Mouse (Mus musculus) liver, embryonic 14.5 days (tissue): Measurements from ENCODE around the gene Rcbtb2. TPM values are rescaled to one million over a fixed set of nuclear protein-coding genes. Genes with fewer than 3 reads are reported as not detected.

Source experiments
- ATAC-seq: fragments of 200-750 bp; cut with Nextera tagmentation; 2 replicates; pipeline ENCODE4 v1.8.0; 2017; ENCODE audit warnings: moderate number of reproducible peaks, mild to moderate bottlenecking, moderate library complexity; ENCODE audit not compliant: insufficient read depth
- DNase-seq, 3 experiments: peaks; one replicate each; pipeline ENCODE4 v3.0.0-alpha.2; 2012 to 2013; ENCODE audit warnings: low read depth in 3 of 3, low spot score in 3 of 3
- H3K27ac ChIP-seq: fragments of 300-500 bp; sonication (generic); 2 replicates; pipeline ENCODE4 v1.5.1; 2014; ENCODE audit warnings: moderate library complexity, mild to moderate bottlenecking, control low read depth, inconsistent platforms
- H3K27me3 ChIP-seq: fragments of 300-500 bp; sonication (generic); 2 replicates; pipeline ENCODE4 v1.6.1; 2014; ENCODE audit warnings: mild to moderate bottlenecking, low read length, moderate library complexity; ENCODE audit not compliant: control insufficient read depth, insufficient read depth
- H3K36me3 ChIP-seq: fragments of 300-500 bp; sonication (generic); replicated peaks from 2 replicates; pipeline ENCODE4 v1.6.1; 2014; ENCODE audit warnings: low read depth; ENCODE audit not compliant: control insufficient read depth, insufficient read depth
- H3K4me1 ChIP-seq, 2 experiments: fragments of 200-500 bp in 1 of 2; fragments of 300-500 bp in 1 of 2; sonication (generic) in 1 of 2; replicated peaks; 2 replicates each; pipeline ENCODE4 v1.6.1; 2012 to 2014; ENCODE audit warnings: antibody characterized with exemption in 1 of 2, inconsistent platforms in 1 of 2, low read length in 1 of 2; ENCODE audit not compliant: control insufficient read depth in 2 of 2, insufficient read depth in 2 of 2
- H3K4me2 ChIP-seq: fragments of 300-500 bp; sonication (generic); 2 replicates; pipeline ENCODE4 v1.6.1; 2014; ENCODE audit warnings: low read depth, mild to moderate bottlenecking, control low read depth, moderate library complexity
- H3K4me3 ChIP-seq, 2 experiments: fragments of 200-500 bp in 1 of 2; fragments of 300-500 bp in 1 of 2; sonication (generic) in 1 of 2; 2 replicates each; pipeline ENCODE4 v1.5.1; 2012 to 2014; ENCODE audit warnings: low read depth in 2 of 2, low read length in 2 of 2, mild to moderate bottlenecking in 2 of 2, control low read depth in 1 of 2, inconsistent platforms in 1 of 2, moderate library complexity in 1 of 2; ENCODE audit not compliant: insufficient read depth in 1 of 2
- H3K9ac ChIP-seq: fragments of 300-500 bp; sonication (generic); replicated peaks from 2 replicates; pipeline ENCODE4 v1.6.1; 2014; ENCODE audit warnings: mild to moderate bottlenecking, control low read depth, moderate library complexity
- H3K9me3 ChIP-seq: fragments of 300-500 bp; sonication (generic); 2 replicates; pipeline ENCODE4 v1.6.1; 2016; ENCODE audit warnings: low read length, mixed read lengths; ENCODE audit not compliant: control insufficient read depth
- CTCF ChIP-seq: IDR thresholded peaks from 2 replicates; pipeline ENCODE4 v1.5.1; 2016; ENCODE audit warnings: antibody characterized with exemption, low read depth, control low read depth
- EP300 ChIP-seq: IDR thresholded peaks from 2 replicates; pipeline ENCODE4 v1.6.1; 2016; ENCODE audit warnings: antibody characterized with exemption, low read depth
- whole genome bisulfite sequencing: fragments of 180-500 bp; shearing (Covaris S2); extraction: QIAGEN DNeasy Blood & Tissue Kit; methylation state at CpG from one replicate; pipeline ENCODE4 v1.1.7; 2014; ENCODE audit not compliant: insufficient replicate concordance; 5-methylcytosine and 5-hydroxymethylcytosine counted together
- polyA plus RNA-seq, 2 experiments: library from polyadenylated mRNA; depleted of rRNA in 1 of 2; stranded (reverse) in 1 of 2; unstranded in 1 of 2; fragments of >200 nt; fragmentation: Nextera tagmentation in 1 of 2; extraction: Ambion mirVana in 1 of 2; gene quantifications; 2 replicates each; pipeline versions ENCODE4 v1.2.1 to v1.2.3; 2012 to 2014

Gene Rcbtb2
- polyA plus RNA-seq, 2 experiments = 7.9 to 20.3 TPM

- Histone ChIP-seq H3K27me3 (no peaks in the 10 kb centered on the region), H3K27ac (no peak overlapping the region), H3K4me3 (no peak overlapping the region), H3K4me2 (no peak overlapping the region), H3K36me3 (no peaks in the 10 kb centered on the region), H3K9me3 (no peaks in the 10 kb centered on the region), H3K4me1 (peaks cover 0 to 14% of the 10 kb centered on the region in 2 experiments; a peak in 2 of 4 replicates), H3K9ac (no peak overlapping the region)
- DNase-seq (no peak), ATAC-seq (no peak)
- WGBS = 28% methylated on average over 2 of the region's 2 CpGs
- TF ChIP-seq CTCF (no peak), EP300 (no peak)
Observed at GRCm38 (mm10) chr14:73116301-73116700, 6.5 kb upstream of the Rcbtb2 start.

DNA sequence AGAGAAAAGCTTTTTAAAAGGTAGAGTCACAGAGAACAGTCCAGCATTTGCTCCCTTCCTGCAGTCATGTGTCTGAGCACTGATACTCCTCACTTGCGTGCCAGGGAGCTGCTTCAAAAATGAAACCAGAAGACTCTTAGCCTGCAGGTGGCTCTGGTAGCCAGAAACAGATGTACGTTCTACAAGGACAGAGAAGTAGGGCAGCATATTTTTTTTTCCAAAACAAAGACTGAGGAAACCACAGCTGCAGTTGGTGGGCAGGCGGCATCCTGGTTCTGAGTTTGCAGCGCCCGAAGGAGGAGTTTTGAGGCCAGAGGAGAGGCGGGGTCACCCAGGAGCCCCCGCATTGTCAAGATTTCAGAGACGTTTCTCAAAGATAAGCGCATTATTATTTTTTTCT lies 5.9 kb upstream of the Rcbtb2 start:
- 8% methylated on average over 9 of the region's 9 CpGs for WGBS

GRCm38 (mm10) chr14:73117411-73118392 lies 5.1 kb upstream of the Rcbtb2 start:
- no peak for DNase-seq

More for the DNA sequence above, 5.9 kb upstream of the Rcbtb2 start:
- no peak overlapping the region for H3K27ac ChIP-seq
- peak overlapping the region; percentile 48 for H3K4me2 ChIP-seq
- no peak overlapping the region for H3K9ac ChIP-seq
- H3K4me3 ChIP-seq = peak overlapping the region in 1 of 2 experiments; percentile 16; a peak in 1 of 4 replicates
- no peak for DNase-seq
- no peaks in the 10 kb centered on the region for H3K27me3 ChIP-seq
- no peaks in the 10 kb centered on the region for H3K9me3 ChIP-seq
- ATAC-seq = no peak
- TF ChIP-seq EP300 = no peak
- TF ChIP-seq CTCF = no peak
- peaks cover 0 to 17% of the 10 kb centered on the region in 2 experiments; a peak in 2 of 4 replicates for H3K4me1 ChIP-seq
- H3K36me3 ChIP-seq = no peaks in the 10 kb centered on the region

DNA sequence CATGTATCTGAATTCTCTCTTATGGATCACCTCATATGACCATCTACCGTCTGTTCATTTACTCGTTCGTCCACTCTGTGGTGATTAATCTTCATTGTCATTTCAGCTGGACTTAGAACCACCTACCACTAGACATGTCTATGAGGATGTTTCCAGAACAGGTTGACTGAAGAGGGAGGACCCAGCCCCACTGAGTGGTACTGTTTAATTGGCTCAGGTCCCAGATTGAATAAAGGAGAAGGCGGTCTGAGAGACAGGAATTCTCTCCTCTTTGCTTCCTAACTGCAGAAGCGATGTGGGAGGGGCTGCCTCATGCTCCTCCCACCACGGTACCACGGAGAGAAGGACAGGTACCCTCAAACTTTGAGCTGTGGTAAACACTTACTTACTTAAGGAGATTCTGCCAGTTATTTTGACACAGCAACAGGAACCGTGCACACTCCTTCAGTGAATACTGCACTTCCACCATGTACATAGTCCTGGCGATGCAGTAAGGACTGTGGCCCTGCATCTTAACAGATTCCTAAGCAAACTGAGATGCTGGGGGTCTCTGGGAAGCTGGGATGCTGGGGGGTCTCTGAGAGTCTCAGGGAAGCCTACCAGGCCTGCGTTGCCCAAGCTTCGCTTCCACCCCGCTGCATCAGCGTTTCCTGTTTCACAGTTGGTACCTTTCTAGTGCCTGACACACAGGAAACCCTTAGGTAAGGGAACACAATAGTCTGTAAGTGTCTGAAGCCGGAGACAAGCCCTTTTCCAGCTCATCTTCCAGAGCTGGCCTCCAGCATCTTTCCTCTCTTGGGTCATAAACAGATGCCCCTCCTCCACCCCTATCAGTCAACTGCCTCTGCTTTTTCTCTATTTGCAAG lies 4.1 kb upstream of the Rcbtb2 start:
- Histone ChIP-seq H3K9me3 (no peaks in the 10 kb centered on the region), H3K4me3 (no peak overlapping the region), H3K27me3 (no peaks in the 10 kb centered on the region), H3K9ac (no peak overlapping the region), H3K4me2 (no peak overlapping the region), H3K27ac (no peak overlapping the region), H3K36me3 (no peaks in the 10 kb centered on the region), H3K4me1 (peaks cover 0 to 20% of the 10 kb centered on the region in 2 experiments; a peak in 3 of 4 replicates)
- ATAC-seq (no peak), DNase-seq (no peak)
- TF ChIP-seq EP300 (no peak), CTCF (no peak)
- WGBS = 47% methylated on average over 14 of the region's 14 CpGs

More at GRCm38 (mm10) chr14:73117411-73118392, 5.1 kb upstream of the Rcbtb2 start:
- no peak for TF ChIP-seq EP300
- TF ChIP-seq CTCF = no peak
- Histone ChIP-seq H3K4me1 (peaks cover 0 to 14% of the 10 kb centered on the region in 2 experiments; a peak in 2 of 4 replicates), H3K9ac (no peak overlapping the region), H3K9me3 (no peaks in the 10 kb centered on the region), H3K27ac (no peak overlapping the region), H3K36me3 (no peaks in the 10 kb centered on the region), H3K4me2 (peak overlapping the region; percentile 48), H3K4me3 (no peak overlapping the region), H3K27me3 (no peaks in the 10 kb centered on the region)
- no peak for ATAC-seq
- 61% methylated on average over 7 of the region's 7 CpGs for whole genome bisulfite sequencing
